Comparison of ENCODE assay signal across 24 mouse cellular contexts in the genomic region with DNA sequence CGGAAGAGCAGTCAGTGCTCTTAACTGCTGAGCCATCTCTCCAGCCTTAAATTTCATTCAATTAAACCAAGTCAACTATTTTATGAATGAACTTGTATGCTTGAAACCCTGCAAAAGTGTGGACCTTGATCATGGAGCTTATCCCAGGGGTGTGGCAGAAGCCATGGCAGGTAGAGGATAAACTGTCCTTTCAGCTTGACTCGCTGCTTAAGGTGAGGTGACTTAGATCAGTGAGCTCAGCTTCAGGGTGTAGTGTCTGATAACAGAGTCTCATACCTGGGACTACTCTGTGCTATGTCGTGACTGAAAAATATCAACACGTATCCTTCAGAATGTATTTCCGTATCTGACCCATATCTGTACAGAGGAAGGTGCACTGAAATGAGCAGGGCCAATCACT. TPM values are rescaled to one million over a fixed set of nuclear protein-coding genes. Genes with fewer than 3 reads are reported as not detected.
"Had no signal": no experiment of that assay in that cellular context is flagged by ENCODE, and none has a peak within 500 bp of the region (broad histone marks: within the 10 kb centered on the region; RNA-seq: fewer than 3 reads in every experiment).

No protein-coding gene starts in this region.

- DNase-seq: lung, adult 18-20 months; lung, embryonic 14.5 days; lung, postnatal 10 days; lung, postnatal 4 days; midbrain, embryonic 14.5 days; retina, postnatal 1 day; right cerebral cortex, adult 18-20 months; right cerebral cortex, postnatal 25 days; right cerebral cortex, postnatal 4 days; spleen, adult 18-20 months; thymus, adult 18-20 months; thymus, postnatal 14 days; thymus, postnatal 36 days had no signal

- H3K4me3 ChIP-seq: midbrain, embryonic 10.5 days; midbrain, embryonic 12.5 days; myocyte; neural tube, embryonic 13.5 days; neural tube, embryonic 15.5 days had no signal

- H3K27me3 ChIP-seq: midbrain, embryonic 12.5 days; neural tube, embryonic 13.5 days; neural tube, embryonic 15.5 days had no signal

- H3K4me2 ChIP-seq: lung, embryonic 14.5 days; midbrain, embryonic 12.5 days; neural tube, embryonic 13.5 days; neural tube, embryonic 15.5 days had no signal

- H3K9me3 ChIP-seq: midbrain, embryonic 10.5 days; midbrain, embryonic 12.5 days; neural tube, embryonic 13.5 days; neural tube, embryonic 15.5 days had no signal

- H3K9ac ChIP-seq: lung, embryonic 14.5 days; midbrain, embryonic 12.5 days; neural tube, embryonic 13.5 days; neural tube, embryonic 15.5 days had no signal

- ATAC-seq: midbrain, embryonic 16.5 days had no signal

- H3K27ac ChIP-seq: midbrain, embryonic 10.5 days; midbrain, embryonic 12.5 days; neural tube, embryonic 13.5 days; neural tube, embryonic 15.5 days had no signal

- H3K4me1 ChIP-seq: midbrain, embryonic 12.5 days; neural tube, embryonic 13.5 days; neural tube, embryonic 15.5 days had no signal

RNA-seq across cellular contexts. Expression of gene Cldn20, which starts 12.0 kb away (rescaled TPM):
- total RNA-seq: megakaryocyte-erythroid progenitor cell, adult 5-6 weeks had no signal
- polyA plus RNA-seq: lung, embryonic 14.5 days; lung, embryonic 16.5 days; midbrain, embryonic 10.5 days; midbrain, embryonic 12.5 days; midbrain, embryonic 14.5 days; neural tube, embryonic 11.5 days; neural tube, embryonic 13.5 days; neural tube, embryonic 15.5 days; stomach, embryonic 16.5 days; thymus, postnatal 0 days had no signal
